Mouse (Mus musculus) testis, adult 2 months (tissue): Measurements from ENCODE around the gene Tle3.

Experiments used
- CTCF ChIP-seq: fragments of 200-500 bp; IDR thresholded peaks from 2 replicates; pipeline ENCODE4 v1.5.1; 2012; ENCODE audit warnings: low read depth, mild to moderate bottlenecking, inconsistent platforms, low read length, moderate library complexity; ENCODE audit not compliant: control insufficient read depth, insufficient read depth, insufficient replicate concordance
- POLR2A ChIP-seq: fragments of 200-500 bp; IDR thresholded peaks from 2 replicates; pipeline ENCODE4 v1.6.1; 2012; ENCODE audit warnings: low read depth, mild to moderate bottlenecking, inconsistent platforms, low read length, moderate library complexity; ENCODE audit not compliant: control insufficient read depth

- TF ChIP-seq CTCF (no peak), POLR2A (no peak)
Measured at GRCm38 (mm10) chr9:61446965-61447364, 74.8 kb downstream of the Tle3 start.
